Mouse (Mus musculus): ENCODE data around the gene Dync2li1.

Gene Dync2li1

GRCm38 (mm10) chr17:84684284-84684683, 58.0 kb downstream of the Dync2li1 start:
- no peak for DNase-seq (ENCODE audit: low spot score in 2 of 2)

GRCm38 (mm10) chr17:84685286-84685685, 59.0 kb downstream of the Dync2li1 start:
- no peak for DNase-seq (ENCODE audit: low spot score in 2 of 2)

GRCm38 (mm10) chr17:84687994-84688393, 61.7 kb downstream of the Dync2li1 start:
- DNase-seq (ENCODE audit: low spot score in 2 of 2) = no peak

GRCm38 (mm10) chr17:84688834-84689233, 62.5 kb downstream of the Dync2li1 start:
- no peak for DNase-seq (ENCODE audit: low spot score in 2 of 2)

GRCm38 (mm10) chr17:84689316-84689715, 63.0 kb downstream of the Dync2li1 start:
- DNase-seq (ENCODE audit: low spot score in 2 of 2) = no peak

GRCm38 (mm10) chr17:84690111-84690510, 63.8 kb downstream of the Dync2li1 start:
- no peak for DNase-seq (ENCODE audit: low spot score in 2 of 2)

GRCm38 (mm10) chr17:84693741-84694140, 67.4 kb downstream of the Dync2li1 start:
- DNase-seq (ENCODE audit: low spot score in 2 of 2) = no peak

GRCm38 (mm10) chr17:84696537-84696936, 70.2 kb downstream of the Dync2li1 start:
- DNase-seq (ENCODE audit: low spot score in 2 of 2) = no peak

GRCm38 (mm10) chr17:84698727-84699126, 72.4 kb downstream of the Dync2li1 start:
- DNase-seq (ENCODE audit: low spot score in 2 of 2) = peak in 1 of 2 experiments; percentile 39
